Mouse (Mus musculus) kidney, adult 2 months (tissue): ENCODE measurements around the gene Chst14.

Experiments
- CTCF ChIP-seq: fragments of 200-500 bp; conservative IDR thresholded peaks from 2 replicates; pipeline ENCODE4 v1.5.1; 2011; ENCODE audit warnings: low read depth, mild to moderate bottlenecking, control low read depth, low read length, moderate library complexity, mixed read lengths; ENCODE audit not compliant: insufficient read depth, insufficient read length
- POLR2A ChIP-seq: fragments of 200-500 bp; IDR thresholded peaks from one replicate; pipeline ENCODE4 v1.6.1; 2011; ENCODE audit warnings: low read depth, low read length, control low read depth

DNA sequence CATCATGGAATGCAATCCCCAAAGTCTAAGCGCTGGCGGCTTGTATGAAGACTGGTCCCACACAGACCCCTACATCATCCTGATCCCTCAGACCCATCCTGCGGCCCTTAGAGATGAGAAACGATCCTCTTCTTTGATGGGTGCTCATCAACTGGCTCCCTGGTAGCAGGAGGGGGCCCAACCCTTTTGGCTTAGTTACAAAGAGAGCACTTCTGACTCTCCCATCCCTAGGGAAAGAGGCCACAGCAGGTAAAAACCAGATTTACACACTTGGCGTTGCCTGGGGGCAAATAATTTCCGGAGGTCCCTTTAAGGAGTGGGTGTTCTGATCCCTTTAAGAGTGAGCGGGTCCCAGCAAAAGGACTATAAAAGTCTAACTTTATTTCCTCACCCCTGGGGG lies 28.9 kb upstream of the Chst14 start:
- TF ChIP-seq POLR2A = no peak
- TF ChIP-seq CTCF = no peak
